Mouse (Mus musculus) cortical plate, adult 2 months (tissue): ENCODE measurements around the gene Mcoln2.

ENCODE experiments used
- CTCF ChIP-seq: fragments of 200-500 bp; IDR thresholded peaks from 2 replicates; pipeline ENCODE4 v1.5.1; 2011; ENCODE audit warnings: mild to moderate bottlenecking, control low read depth, low read length; ENCODE audit not compliant: insufficient read depth; ENCODE audit errors: extremely low read depth
- POLR2A ChIP-seq: fragments of 200-500 bp; IDR thresholded peaks from 2 replicates; pipeline ENCODE4 v1.6.1; 2011; ENCODE audit warnings: mild to moderate bottlenecking, low read length, control low read depth; ENCODE audit not compliant: insufficient read depth; ENCODE audit errors: extremely low read depth

- no peak for TF ChIP-seq CTCF
- TF ChIP-seq POLR2A, result no peak
Observed at GRCm38 (mm10) chr3:146121310-146122124, 28.1 kb upstream of the Mcoln2 start.
